Mouse (Mus musculus) 3134 (cell line): ENCODE results near the gene Clnk.

Source experiments
- DNase-seq: peaks from one replicate; pipeline ENCODE4 v3.0.0-alpha.2; 2011; ENCODE audit warnings: low spot score; ENCODE audit not compliant: insufficient read length; ENCODE audit errors: extremely low read depth

Clnk gene

DNA sequence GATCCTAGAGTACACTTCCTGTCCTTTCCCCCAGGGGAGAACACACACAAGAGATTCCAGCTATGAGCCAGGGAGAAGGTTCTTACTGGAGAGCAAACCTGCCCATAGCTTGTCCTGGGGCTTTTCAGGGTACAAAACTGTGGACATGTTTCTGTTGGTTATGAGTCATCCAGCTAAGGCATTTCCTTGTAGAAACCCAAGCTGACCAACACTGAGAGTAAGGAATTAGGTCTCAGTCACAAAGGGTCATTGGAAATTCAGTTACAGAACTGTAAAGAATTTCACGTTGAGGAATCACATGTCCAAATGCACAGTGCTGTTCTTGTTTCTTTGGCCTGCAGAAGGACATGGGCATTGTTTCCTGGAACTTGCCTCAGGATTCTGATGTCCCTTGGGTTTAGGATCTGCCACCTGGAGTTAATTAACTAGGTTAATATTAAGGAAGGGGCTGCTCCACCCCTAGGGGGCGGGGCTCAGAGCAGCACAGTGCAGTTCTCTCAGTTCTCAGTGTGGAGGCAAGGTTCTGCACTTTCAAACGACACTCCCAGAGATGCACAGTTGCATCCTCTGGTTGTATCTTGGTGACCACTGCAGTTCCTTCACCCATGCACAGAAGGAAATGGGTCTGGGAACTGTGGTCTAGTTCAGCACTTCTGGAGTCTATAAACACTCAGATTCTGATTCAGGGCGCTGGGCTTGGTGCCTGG, 18.4 kb downstream of the Clnk start:
- DNase-seq: peak; percentile 41

DNA sequence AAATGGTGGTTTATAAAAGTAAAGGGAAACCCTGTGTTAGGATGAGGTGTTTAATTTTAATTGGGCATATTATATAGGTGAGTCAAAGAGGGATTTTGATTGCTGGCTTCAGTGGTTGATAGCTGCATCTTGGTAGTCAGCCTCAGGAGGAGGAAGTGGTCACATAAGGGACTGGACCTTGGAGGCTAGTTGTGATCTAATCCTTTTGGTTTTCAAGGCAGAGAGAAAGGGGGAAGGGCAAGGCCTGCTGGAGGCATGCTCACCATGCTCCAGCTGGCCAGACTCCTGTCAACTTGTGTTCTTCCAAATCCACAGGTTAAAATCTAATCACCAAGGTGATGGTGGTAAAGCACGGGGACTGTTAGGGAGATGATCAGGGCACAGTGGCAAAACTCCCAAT, 19.0 kb downstream of the Clnk start:
- DNase-seq: no peak

DNA sequence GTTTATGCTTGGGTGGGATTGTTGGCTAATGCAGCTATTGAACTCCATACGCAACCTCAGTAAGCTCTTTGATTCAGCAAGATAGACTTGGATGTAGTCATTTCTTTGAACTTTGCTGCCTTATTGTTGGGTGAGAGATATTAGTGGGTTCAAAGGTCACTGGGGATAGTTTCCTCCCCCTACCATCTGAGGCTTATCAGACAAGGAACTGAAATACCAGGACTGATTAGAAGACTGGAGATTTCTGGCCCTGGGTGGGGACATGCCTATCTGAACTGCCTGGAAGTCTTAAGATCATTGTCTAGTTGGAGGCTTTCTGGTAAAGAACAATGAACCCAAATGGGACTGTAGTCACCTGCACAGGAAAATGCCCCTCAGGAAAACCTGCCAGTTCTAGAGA, 26.4 kb downstream of the Clnk start:
- no peak for DNase-seq

DNA sequence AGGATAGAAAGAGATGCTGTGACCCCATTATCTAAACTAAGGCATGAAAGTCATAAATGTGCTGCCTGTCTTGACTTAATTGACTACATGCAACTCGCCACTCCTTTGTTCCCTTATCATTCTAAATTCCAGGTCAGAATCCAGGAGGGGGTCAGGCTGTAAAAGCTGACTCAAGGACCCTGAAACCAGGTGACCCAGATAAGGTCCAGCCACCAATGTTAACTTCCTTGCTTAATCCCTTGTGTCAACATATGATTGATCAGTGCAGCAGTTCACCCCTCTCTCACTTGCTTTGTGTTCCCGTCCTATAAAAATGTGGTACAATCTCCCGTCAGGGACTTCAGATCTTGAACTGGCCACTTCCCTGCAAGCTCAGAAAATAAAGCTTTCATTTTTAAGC, 31.1 kb downstream of the Clnk start:
- DNase-seq: no peak

DNA sequence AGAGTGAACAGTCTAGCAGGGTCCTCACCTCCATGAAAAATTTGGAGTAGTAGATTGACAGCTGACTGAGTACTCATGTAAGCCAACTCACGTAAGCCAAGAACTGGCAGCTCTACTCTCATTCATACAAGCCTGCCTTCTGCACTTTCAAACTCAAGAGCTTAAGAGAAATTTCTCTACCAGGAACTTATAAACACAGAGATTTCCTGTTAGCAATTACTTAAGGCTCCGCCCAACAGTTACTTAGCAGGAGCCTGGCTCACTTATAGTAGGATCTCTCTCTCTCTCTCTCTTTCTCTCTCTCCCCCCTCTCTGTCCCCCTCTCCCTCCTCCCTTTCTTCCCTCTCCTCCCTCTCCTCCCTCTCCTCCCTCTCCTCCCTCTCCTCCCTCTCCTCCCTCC, 32.3 kb downstream of the Clnk start:
- no peak for DNase-seq

DNA sequence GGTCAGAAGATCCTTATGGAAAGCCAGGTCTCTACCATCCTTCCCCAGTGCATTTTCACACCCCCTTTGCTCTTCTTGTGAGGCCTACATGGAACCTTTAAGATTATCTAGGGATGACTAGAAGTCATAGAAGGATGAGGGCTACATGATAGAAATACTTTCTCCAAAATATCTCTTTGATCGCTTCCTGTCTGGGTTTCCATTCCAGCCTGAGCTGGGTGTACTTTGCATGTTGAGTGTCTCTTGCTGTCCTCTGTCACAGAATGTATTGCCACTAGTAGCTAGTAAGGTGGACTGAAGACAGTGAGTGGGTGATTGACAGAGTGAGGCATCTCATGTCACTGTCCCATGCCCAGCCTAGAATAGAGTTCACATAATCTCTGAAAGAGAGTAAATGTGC, 36.6 kb downstream of the Clnk start:
- DNase-seq: no peak

DNA sequence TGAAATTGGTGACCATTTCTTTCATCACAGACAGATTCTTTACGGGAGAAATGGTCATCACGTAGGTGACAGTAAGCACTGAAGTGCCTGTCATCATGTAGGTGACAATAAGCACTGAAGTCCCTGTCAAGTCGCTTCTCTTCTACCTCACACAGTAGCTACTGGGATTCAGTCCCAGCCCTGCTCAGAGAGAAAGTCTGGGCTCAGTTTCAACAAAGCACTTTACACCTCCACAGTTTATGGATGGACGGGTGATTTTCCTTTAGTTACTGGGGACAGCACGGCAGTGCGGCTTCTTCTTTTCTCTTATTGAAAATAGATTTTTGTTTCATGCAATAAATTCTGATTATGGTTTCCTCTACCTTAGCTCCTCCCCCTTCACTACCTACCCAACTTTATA, 49.3 kb downstream of the Clnk start:
- no peak for DNase-seq

DNA sequence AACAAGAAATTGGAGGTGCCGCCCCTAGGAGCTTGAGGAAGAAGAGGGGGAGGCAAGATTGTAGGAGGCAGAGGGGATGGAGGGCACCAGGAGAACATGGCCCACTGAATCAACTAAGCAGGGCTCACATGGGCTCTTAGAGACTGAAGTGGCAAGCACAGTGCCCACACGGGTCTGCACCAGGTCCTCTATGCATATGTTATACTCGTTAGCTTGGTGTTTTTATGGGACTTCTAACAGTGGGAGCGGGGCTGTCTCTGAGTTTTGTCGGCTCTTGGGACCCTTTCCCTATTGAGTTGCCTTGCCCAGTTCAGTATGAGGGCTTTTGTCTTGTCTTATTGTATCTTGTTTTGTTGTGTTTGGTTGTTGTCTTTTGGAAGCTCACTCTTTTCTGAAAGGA, 50.0 kb downstream of the Clnk start:
- no peak for DNase-seq

DNA sequence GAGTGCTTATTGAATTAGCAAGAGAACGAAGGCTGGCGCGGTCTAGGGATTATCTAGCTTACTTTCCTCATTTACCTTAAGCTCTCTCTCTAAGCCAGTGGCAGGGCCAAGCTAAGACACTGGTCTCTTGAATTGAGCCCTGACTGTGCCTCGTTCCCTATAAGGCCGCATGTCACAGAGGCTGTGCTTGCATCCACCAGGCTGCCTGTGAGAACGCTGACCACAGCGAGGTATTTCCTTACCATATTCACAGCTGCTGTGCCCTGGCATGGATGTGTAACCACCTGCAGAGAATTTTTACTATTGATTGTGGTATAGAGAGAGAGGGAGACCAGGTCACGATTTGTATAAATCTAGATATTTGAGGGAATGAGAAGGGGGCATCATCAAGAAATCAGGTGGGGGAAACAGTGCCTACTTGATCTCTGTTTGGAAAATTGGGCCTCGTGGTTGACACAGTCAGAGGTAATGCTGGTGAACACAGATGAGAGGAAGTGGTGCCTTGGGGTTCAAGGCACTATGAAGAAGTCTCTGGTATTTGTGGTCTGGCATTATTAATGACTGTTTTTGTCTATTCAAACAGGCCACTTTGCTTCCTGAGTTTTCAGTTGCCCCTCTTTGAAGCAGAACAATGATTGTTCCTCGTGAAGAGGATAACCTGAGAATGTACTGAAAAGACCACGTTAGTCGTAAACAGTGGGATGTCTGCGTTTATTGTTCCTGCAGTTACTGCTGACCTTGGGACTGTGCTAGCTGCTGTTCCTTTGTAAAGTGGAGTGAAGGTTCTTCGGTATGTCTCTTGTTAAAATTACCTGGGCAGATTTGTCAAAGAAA, 52.3 kb downstream of the Clnk start:
- no peak for DNase-seq

DNA sequence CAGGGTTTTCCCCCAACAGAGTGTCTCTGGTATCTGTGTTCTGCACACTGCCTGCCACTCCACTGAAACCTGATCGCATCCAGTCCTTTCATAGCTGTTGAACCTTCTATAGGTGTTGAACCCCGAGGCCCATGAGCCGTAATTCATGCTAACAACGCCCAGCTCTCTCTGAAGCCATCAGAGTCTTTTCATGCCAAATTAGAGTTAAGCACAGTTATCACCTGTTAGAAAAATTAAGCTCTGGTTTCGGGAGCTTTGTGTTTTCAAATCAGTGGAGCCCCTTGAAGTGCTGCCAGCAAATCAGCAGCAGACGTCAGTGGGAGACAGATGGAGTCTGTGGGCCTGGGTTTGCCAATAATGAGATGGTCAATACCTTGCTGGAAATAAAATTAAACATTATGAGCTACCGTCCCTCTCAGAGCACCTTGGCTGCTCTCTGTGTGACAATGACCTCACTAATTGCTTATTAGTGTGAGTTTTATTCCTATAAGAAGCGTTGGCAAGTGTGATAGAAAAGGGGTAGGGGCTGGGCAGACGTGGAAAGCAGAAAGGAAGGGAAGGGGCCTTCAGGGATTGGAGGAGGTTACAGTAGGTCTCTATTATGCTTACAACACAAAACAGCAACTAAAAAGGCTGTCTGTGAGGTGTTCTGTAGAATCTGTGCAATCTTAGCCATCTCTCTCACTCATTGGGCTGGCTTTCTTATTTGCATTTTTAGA, 63.1 kb downstream of the Clnk start:
- DNase-seq: no peak

DNA sequence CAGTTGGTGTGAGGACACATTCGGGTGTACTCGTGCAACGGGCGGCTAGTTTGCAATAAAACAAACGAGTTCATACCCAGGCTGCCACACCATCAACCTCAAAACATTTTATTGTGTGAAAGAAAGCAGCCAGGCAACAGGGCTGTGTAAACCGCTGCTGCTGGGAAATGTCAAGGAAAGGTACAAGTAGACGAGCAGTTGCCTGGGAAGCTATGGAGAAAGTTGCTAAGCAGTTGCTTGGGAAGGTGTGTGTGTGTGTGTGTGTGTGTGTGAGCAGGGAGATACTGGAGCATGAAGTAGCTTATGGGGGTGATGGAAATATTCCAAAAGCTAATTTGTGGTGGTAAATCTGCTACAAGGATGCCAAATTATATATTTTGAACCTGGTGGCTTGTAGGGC, 63.7 kb downstream of the Clnk start:
- no peak for DNase-seq

DNA sequence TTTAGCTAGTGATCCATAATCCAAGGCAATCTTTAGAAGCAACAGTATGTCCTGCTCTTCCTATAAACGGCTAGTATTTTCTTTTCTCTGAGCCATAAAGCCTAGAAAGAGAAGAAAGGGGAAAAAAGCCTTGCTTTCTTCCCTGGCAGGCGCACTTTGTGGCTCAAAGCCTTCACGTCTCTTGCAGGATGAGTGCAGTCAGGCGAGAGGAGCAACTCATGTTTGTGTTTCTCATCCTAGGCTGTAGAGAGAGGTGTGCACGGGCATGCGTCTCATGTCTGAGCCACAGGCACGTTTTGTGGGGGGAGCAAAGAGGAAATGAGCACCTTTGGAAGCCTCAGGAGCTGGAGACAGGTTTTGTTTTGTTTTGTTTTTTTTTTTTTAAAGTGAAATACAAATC, 64.2 kb downstream of the Clnk start:
- DNase-seq: no peak

DNA sequence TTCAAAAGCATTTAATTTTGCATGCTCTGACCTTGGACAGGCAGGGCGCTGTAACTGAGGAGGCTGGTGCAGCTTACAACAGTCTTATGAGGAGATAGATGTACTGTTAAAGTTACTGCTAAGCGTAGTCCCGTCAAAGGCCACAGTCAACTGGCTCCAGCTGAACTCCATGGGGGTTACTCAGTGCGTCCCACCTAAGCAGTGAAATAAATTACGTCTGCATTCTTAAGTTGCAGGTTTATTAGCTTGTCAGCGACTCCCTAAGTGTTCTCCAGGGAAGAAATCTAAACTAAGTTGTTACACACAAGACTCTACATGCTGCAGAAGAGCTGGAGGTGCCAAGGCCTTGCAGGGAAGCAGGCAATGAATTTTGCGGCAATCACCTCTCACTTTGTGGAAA, 77.7 kb downstream of the Clnk start:
- DNase-seq: no peak

DNA sequence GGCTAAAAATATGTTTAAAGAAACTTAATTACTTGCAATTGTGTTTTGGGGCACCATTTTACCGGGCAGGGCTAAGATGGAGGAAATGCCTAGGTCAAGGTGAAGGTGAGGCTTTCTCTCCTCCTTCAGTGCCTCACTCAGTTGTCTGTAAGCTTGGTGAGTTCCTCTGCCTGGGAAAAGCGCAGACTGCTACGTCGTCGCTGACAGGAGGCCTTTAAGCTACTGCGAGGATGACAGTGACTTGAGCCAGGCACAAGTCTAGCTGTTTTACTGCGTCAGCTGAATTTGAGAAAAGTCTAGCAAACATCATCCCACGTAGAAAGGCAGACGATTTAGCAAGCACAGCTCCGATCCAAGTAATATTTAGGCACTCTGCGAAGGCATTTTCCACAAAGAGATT, 81.5 kb downstream of the Clnk start:
- no peak for DNase-seq

DNA sequence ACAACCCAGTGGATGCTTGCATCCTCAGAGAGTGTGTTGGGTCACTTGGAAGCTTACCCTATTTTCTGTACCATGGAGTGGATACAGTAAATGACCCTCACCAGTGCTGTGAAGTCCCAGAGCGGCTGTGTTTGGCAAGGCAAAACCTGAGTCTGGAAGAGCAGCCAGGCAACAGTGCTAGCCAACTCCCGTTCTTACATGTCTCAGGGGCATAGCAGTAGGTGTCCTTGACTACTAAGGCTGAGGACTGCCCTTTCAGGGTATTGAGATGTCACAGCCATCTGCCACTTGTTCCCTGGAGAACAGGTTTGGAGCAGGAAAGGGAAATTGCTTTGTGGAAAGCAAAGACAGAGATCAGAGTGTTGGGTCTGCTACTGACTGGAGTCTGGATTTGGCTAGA, 85.5 kb downstream of the Clnk start:
- no peak for DNase-seq

DNA sequence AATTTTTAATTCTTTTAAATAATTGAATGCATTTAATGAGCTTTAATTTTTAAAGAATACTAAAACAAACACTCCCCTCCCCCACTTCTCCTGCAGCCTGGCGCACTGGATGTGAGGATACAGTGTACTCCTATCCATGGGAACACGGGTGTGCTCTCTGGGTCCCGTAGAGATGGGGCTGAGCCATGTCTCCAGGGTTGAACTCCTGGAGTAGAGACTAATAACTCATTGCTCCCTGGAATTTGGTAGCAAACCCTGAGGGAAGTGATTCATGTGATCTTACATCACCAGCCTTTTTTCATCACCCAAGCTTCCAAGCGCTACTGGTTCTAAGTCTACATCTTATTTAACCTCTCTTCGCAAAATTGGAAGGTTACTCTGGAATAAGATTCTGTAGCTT, 87.8 kb downstream of the Clnk start:
- DNase-seq: no peak

DNA sequence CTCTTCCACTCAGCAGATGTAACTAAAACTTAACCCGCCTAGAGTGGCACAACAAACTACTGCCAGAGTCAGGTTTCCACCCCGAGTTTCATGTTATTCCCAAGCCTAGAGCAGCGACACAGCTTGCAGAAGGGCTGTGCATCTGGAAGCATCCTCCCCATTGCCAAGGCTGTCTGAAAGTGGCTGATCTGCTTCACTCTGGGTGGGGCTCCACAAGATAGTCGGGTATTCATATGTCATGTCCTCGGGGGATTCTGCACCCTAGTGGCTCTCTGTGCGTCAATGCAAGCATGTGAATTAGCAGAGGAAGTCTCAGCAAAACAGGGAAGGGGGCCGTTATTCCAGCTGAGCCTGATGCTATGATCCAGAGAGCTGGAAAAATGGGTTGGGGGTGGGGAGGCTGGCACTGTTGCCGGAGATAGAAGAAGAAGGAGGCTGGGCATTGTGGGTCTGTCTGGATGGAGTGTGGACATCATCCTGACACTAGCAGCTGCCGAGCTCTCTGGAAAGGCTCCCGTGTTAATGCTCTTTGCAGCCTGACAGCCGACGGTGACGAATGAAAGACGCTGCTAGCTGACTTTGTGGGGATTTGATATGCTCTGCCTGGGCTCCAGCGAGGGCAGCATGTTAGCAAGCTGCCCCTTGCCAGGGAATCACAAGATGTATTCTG, 88.6 kb downstream of the Clnk start:
- DNase-seq: no peak

DNA sequence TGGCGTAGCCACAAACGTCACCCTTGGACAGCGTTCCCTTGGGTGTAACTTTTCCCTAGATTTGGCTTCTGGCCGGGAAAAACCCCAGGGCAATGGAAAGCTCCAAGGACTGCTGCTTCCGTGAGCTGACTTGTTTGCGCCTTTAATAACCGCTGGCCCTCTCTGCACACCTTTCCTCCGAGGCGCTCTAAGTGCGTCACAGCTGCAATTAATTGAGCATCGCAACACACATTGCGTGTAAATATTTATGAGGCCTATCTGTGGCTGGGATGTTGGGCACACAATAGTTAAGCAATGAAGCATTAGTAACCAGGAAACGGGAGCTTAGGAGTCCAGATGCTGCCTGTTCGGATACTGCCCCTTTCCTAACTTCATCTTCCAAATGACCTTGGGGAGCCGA, 90.5 kb downstream of the Clnk start:
- peak; percentile 50 for DNase-seq

DNA sequence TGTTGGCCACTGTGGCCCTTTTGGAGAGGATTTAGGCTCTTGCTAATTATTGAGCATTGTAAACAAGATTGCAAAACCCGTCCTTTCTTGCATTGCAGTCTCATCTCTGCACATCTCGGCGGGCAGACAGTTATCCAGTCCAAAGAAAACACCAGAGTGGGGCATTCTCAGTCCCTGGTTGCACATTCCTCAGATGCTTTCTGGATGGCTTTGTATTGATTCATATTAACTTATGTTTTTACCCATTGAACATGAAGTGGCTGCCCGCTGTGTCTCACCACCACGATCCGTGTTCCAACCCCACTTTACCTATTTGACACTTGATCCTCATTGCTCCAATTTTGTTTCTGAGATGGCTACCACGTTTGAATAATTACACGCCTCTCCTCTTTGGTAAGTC, 90.9 kb downstream of the Clnk start:
- no peak for DNase-seq

DNA sequence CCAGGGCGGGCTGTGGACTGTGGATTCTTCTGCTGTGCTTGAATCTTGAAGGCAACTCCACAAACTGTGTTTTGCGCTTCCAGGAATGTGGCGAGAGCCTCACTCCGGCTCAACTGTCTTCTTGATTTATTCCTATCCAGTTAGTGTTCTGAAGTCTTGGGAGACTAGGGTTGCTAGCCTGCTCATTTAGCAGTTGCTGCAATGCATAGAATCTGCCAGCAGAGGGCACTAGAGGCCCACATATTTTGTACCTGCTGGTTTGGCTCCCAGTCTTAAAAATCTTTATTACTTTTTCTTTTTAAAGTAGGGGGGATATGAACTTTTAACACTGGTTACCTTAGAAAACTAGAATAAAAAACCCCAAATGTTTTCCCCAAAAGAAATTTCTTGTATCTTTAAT, 94.8 kb downstream of the Clnk start:
- no peak for DNase-seq

DNA sequence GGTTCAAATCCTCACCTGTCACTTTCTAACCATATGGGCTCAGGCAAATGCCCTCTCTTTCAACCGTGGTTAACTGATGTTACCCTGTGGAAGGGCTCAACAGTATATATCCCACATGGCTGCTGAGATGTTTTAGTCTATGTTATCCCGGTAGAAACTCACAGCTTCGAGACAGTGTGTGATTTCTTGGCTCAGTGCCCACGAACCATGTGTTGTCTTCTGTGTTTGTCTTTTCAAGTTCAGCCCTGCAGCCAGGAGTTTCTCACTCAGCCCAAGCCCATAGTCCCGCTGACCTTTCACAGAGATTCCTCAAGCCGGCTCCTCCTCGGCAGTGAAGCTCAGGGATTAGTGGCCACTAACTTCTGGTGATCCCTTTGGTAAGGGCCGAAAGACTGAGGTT, 96.0 kb downstream of the Clnk start:
- no peak for DNase-seq
